Mouse (Mus musculus): ENCODE measurements at regions not wholly inside any gene's neighbourhood (a gene's known extent, or its start where the extent isn't known, plus 50 kb on each side); places are given as distances from the start of the nearest gene placed in this dataset.

GRCm38 (mm10) chr10:117478202-117478930 lies 98.6 kb upstream of the Cpsf6 start:
- no peak for TF ChIP-seq CTCF (IDR thresholded peaks at IDR 0.05; ENCODE audit: extremely low read depth, insufficient read depth, low read length)
- TF ChIP-seq POLR2A (IDR thresholded peaks at IDR 0.05; ENCODE audit: extremely low read depth, insufficient read depth, low read length): no peak
